Mouse (Mus musculus): ENCODE data around the gene Ikzf2. TPM values are rescaled to one million over a fixed set of nuclear protein-coding genes. Genes with fewer than 3 reads are reported as not detected.

Gene Ikzf2
- polyA plus RNA-seq, 1 experiment from 2014 or later: 6.3 TPM

DNA sequence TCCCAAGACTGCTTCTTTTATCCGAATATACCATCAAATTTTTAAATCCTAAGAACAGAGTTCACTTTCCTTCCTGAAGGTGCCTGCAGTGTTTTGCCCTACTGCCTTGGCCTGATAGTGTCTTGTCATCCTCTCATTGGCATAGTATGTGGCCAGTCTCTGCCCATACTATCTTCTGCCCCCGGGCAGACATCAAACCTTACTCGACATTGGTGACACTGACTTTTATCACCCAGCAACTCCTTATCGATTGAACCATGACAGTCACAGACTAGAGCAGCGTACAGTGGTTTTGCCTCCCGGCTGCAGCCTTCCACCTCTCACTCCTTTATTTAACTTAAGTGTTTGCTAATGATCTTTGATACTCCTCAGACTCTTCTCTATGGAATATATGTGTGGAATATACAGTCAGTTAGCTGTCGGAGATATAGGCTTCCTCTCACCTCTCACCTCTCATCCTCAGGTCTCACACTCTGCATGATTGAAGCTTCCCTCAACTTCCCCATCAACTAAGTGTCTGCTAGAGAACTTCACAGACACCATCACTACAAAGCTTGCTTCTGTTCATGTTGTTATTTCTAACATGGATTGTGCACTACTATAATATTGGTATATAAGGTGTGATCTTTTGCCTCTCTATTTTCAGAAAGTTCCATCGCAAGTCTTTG lies 141.7 kb downstream of the Ikzf2 start:
- H3K9ac ChIP-seq (ENCODE audit: low read length): no peak overlapping the region
- WGBS: 85% methylated on average over 8 of the region's 8 CpGs
- ATAC-seq (ENCODE audit: insufficient read depth, low FRiP score): no peak
- no peak overlapping the region for H3K4me2 ChIP-seq (ENCODE audit: low read depth, low read length)
- H3K36me3 ChIP-seq (ENCODE audit: control insufficient read depth, insufficient read depth, low read length): no peaks in the 10 kb centered on the region
- H3K27me3 ChIP-seq (ENCODE audit: control insufficient read depth, insufficient read depth, low read length): no peaks in the 10 kb centered on the region
- H3K4me1 ChIP-seq (ENCODE audit: control insufficient read depth, insufficient read depth, low read length): no peaks in the 10 kb centered on the region
- H3K4me3 ChIP-seq (replicated peaks; ENCODE audit: low read length): no peak overlapping the region
- H3K27ac ChIP-seq (ENCODE audit: low read length): no peak overlapping the region
- no peaks in the 10 kb centered on the region for H3K9me3 ChIP-seq (replicated peaks; ENCODE audit: control insufficient read depth, low read length)

DNA sequence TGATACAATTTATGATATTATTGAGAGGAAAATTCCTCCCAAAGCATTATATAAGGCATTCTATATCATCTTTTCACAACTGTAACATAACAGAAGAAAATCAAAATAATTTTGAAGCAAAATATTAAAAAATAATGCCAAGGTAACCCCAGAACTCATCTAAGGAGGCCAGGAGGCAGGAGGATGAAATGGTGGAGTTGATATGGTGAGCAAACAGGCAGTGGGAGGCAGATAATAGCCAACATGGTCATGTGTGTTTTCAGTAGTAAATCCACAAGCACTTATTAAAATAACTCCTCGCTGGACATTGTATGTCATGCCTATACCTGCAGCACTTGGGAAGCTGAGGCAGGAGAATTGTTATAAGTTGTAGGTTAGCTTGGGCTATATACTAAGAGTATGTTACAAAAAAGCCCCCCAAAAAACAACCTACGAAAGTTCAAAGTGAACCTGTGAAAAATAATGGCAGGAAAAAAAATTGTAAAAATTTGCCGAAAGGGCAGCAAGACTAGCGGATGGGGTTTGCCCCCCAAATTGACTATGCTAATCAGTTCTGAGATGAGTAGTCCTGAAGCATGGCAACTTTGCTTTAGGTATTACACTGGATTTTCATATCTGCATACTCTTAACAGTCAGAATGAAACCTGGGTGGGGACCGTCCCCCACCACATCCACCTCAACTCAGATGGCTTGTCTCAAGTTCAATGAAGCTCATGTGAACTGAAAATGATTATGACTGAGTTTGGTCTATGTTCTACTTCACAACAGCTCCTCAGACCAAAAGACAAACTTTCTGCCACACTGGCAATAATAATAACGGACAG lies 143.1 kb downstream of the Ikzf2 start:
- Histone ChIP-seq H3K4me3 (replicated peaks; ENCODE audit: low read length) (no peak overlapping the region), H3K27ac (ENCODE audit: low read length) (no peak overlapping the region), H3K9ac (ENCODE audit: low read length) (no peak overlapping the region), H3K4me1 (ENCODE audit: control insufficient read depth, insufficient read depth, low read length) (no peaks in the 10 kb centered on the region), H3K9me3 (replicated peaks; ENCODE audit: control insufficient read depth, low read length) (no peaks in the 10 kb centered on the region), H3K4me2 (ENCODE audit: low read depth, low read length) (no peak overlapping the region), H3K36me3 (ENCODE audit: control insufficient read depth, insufficient read depth, low read length) (no peaks in the 10 kb centered on the region), H3K27me3 (ENCODE audit: control insufficient read depth, insufficient read depth, low read length) (no peaks in the 10 kb centered on the region)
- ATAC-seq (ENCODE audit: insufficient read depth, low FRiP score): no peak
- WGBS: 90% methylated on average over 6 of the region's 6 CpGs

DNA sequence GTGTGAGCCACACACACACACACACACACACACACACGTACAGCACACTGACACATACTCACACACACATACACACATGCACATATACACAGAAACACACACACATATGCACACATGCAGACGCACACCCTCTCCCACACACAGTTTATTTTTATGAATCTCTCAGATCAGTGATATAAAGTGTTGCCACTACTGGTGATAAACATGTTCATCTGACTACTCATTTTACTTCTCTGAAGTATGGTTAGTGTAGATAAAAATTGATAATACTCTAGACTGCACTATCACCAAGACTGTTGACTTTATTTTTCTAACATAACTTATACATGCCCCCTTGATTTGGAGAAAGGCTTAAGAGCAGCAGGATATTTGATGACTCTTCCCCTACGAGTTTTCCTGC lies 144.5 kb downstream of the Ikzf2 start:
- no peak overlapping the region for H3K4me3 ChIP-seq (replicated peaks; ENCODE audit: low read length)
- H3K36me3 ChIP-seq (ENCODE audit: control insufficient read depth, insufficient read depth, low read length): peaks cover 4% of the 10 kb centered on the region; the same call in 1 of the 2 replicates
- WGBS: 65% methylated on average over 3 of the region's 3 CpGs
- no peaks in the 10 kb centered on the region for H3K4me1 ChIP-seq (ENCODE audit: control insufficient read depth, insufficient read depth, low read length)
- no peak overlapping the region for H3K4me2 ChIP-seq (ENCODE audit: low read depth, low read length)
- H3K9ac ChIP-seq (ENCODE audit: low read length): no peak overlapping the region
- ATAC-seq (ENCODE audit: insufficient read depth, low FRiP score): no peak
- no peaks in the 10 kb centered on the region for H3K27me3 ChIP-seq (ENCODE audit: control insufficient read depth, insufficient read depth, low read length)
- no peak overlapping the region for H3K27ac ChIP-seq (ENCODE audit: low read length)
- H3K9me3 ChIP-seq (replicated peaks; ENCODE audit: control insufficient read depth, low read length): no peaks in the 10 kb centered on the region

DNA sequence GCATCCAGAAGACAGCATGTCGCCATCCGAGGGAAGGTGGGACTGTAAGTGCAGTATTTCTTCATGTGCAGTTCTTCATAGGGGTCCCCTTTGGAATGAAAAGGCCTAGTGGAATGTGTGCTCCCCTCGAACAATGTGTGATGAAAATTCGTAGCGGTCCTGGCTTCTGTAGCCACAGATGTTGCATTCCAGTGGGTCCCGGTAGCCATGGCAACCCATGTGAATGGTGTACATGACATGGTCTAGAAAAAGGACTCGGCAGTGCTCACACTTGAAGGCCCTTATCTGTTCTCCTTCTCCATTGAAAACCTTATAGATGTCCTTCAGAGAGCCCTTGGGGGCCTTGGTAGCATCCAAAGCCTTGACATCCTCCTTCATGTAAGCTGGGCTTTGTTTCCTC lies 148.4 kb downstream of the Ikzf2 start:
- Histone ChIP-seq H3K36me3 (ENCODE audit: control insufficient read depth, insufficient read depth, low read length) (peaks cover 4% of the 10 kb centered on the region; the same call in 1 of the 2 replicates), H3K4me2 (ENCODE audit: low read depth, low read length) (no peak overlapping the region), H3K9me3 (replicated peaks; ENCODE audit: control insufficient read depth, low read length) (no peaks in the 10 kb centered on the region), H3K4me3 (replicated peaks; ENCODE audit: low read length) (no peak overlapping the region), H3K27ac (ENCODE audit: low read length) (no peak overlapping the region), H3K4me1 (ENCODE audit: control insufficient read depth, insufficient read depth, low read length) (no peaks in the 10 kb centered on the region), H3K27me3 (ENCODE audit: control insufficient read depth, insufficient read depth, low read length) (no peaks in the 10 kb centered on the region), H3K9ac (ENCODE audit: low read length) (no peak overlapping the region)
- ATAC-seq (ENCODE audit: insufficient read depth, low FRiP score): no peak
- WGBS: 87% methylated on average over 7 of the region's 7 CpGs

DNA sequence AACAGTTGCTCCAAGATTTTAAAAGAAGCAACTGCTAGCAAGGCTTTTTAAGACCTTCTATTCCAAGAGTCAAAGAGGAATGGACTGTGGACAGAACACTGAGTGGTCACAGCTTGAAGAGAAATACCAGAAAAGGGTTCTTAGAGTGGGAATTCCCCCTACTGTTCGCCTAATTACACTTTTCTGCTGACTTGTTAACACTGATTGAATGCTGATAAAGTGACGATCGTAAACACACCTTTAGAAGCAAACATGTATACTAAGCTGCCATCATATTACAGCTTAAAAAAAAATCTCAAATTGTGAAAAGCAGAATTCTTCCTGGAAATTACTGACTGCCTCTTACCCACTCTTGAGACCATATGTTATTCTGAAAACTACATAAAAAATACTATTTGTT lies 149.4 kb downstream of the Ikzf2 start:
- Histone ChIP-seq H3K4me3 (replicated peaks; ENCODE audit: low read length) (no peak overlapping the region), H3K27ac (ENCODE audit: low read length) (no peak overlapping the region), H3K9me3 (replicated peaks; ENCODE audit: control insufficient read depth, low read length) (no peaks in the 10 kb centered on the region), H3K27me3 (ENCODE audit: control insufficient read depth, insufficient read depth, low read length) (no peaks in the 10 kb centered on the region), H3K36me3 (ENCODE audit: control insufficient read depth, insufficient read depth, low read length) (peaks cover 4% of the 10 kb centered on the region; the same call in 1 of the 2 replicates), H3K4me2 (ENCODE audit: low read depth, low read length) (no peak overlapping the region), H3K4me1 (ENCODE audit: control insufficient read depth, insufficient read depth, low read length) (no peaks in the 10 kb centered on the region), H3K9ac (ENCODE audit: low read length) (no peak overlapping the region)
- ATAC-seq (ENCODE audit: insufficient read depth, low FRiP score): no peak
- WGBS: 60% methylated on average over 3 of the region's 3 CpGs

DNA sequence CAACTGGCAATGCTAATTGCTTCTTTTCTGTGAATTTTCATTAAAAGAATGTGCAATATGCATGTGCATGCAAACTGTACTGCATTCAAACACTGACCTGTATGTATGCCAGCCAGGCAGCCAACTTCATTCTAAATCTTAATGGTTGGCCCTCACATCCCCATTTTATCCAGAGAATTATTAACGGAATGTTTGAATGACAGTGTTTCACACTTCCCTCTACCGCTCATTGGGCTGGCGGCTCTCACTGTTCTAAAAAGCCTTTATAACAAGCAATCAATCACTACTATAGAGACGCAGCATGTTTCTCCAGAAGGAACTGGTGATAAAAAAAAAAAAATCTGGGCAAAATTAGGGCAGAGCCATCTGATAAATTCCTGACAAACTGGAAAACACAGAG lies 151.5 kb downstream of the Ikzf2 start:
- no peaks in the 10 kb centered on the region for H3K9me3 ChIP-seq (replicated peaks; ENCODE audit: control insufficient read depth, low read length)
- H3K9ac ChIP-seq (ENCODE audit: low read length): no peak overlapping the region
- H3K4me2 ChIP-seq (ENCODE audit: low read depth, low read length): no peak overlapping the region
- no peak for ATAC-seq (ENCODE audit: insufficient read depth, low FRiP score)
- no peak overlapping the region for H3K27ac ChIP-seq (ENCODE audit: low read length)
- H3K4me1 ChIP-seq (ENCODE audit: control insufficient read depth, insufficient read depth, low read length): no peaks in the 10 kb centered on the region
- 46% methylated on average over 4 of the region's 4 CpGs for WGBS
- H3K27me3 ChIP-seq (ENCODE audit: control insufficient read depth, insufficient read depth, low read length): no peaks in the 10 kb centered on the region
- no peak overlapping the region for H3K4me3 ChIP-seq (replicated peaks; ENCODE audit: low read length)
- H3K36me3 ChIP-seq (ENCODE audit: control insufficient read depth, insufficient read depth, low read length): peaks cover 4% of the 10 kb centered on the region; the same call in 1 of the 2 replicates

DNA sequence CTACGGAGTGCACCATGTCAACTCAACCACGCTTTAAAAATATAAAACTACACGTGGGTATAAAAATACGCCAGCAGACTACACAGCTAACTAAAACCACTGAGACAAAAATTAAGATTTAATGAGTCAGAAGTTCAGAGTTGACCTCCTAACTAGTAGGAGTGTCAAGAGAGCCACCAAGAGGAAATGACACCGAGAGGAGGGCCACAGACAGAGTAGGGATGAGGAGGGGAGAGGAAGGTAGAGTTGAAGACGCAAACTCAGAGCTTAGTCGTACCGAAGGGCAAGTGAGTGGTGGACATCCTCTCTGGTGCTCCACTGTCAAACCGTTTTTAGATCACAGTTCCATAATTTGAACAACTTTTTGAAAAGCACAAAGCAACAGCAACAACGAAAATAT lies 154.0 kb downstream of the Ikzf2 start:
- H3K27me3 ChIP-seq (ENCODE audit: control insufficient read depth, insufficient read depth, low read length): no peaks in the 10 kb centered on the region
- H3K9ac ChIP-seq (ENCODE audit: low read length): no peak overlapping the region
- no peak overlapping the region for H3K4me2 ChIP-seq (ENCODE audit: low read depth, low read length)
- H3K4me3 ChIP-seq (replicated peaks; ENCODE audit: low read length): no peak overlapping the region
- ATAC-seq (ENCODE audit: insufficient read depth, low FRiP score): no peak
- WGBS: 89% methylated on average over 10 of the region's 10 CpGs
- H3K9me3 ChIP-seq (replicated peaks; ENCODE audit: control insufficient read depth, low read length): no peaks in the 10 kb centered on the region
- H3K4me1 ChIP-seq (ENCODE audit: control insufficient read depth, insufficient read depth, low read length): no peaks in the 10 kb centered on the region
- no peak overlapping the region for H3K27ac ChIP-seq (ENCODE audit: low read length)
- H3K36me3 ChIP-seq (ENCODE audit: control insufficient read depth, insufficient read depth, low read length): no peaks in the 10 kb centered on the region

DNA sequence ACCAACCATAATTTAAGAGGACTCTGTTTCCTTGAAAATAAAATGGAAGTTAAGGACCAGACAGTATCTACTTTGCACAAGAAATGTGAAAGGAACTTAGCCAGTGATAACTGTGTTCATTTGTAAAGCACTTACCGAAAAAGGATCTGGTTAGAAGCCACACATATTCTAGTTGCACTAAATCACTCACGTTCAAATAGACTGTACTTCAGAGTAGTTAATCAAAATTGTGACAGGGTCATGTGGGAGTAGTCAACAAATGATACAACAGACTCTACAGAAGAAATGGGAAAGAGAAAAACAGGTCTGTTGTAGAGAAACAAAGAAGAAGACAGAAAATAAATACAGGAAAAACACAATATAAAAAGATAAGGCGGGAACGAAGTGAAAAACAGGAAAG lies 158.3 kb downstream of the Ikzf2 start:
- 57% methylated on average over 4 of the region's 4 CpGs for WGBS
- no peak for ATAC-seq (ENCODE audit: insufficient read depth, low FRiP score)

DNA sequence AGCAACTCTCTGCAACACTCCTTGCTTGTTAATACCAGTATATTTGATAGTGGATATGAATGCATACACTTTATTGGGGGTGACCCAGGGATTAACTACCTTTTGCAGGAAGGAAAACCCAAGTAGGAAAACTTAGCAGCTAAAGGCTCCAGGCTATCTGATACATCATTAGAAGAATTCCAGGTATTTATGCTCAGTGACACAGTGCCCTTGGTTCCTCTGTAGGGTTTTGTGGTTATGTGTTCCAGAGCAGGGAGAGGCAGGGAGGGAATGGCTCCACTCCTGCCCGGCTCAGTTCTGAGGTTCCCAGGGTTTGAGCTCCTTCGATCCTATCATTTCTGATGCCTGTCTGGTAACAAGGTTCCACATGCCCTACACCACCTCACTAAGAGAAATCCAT lies 165.4 kb downstream of the Ikzf2 start:
- Histone ChIP-seq H3K9me3 (replicated peaks; ENCODE audit: control insufficient read depth, low read length) (no peaks in the 10 kb centered on the region), H3K27ac (ENCODE audit: low read length) (no peak overlapping the region), H3K36me3 (ENCODE audit: control insufficient read depth, insufficient read depth, low read length) (no peaks in the 10 kb centered on the region), H3K9ac (ENCODE audit: low read length) (no peak overlapping the region), H3K4me1 (ENCODE audit: control insufficient read depth, insufficient read depth, low read length) (no peaks in the 10 kb centered on the region), H3K4me2 (ENCODE audit: low read depth, low read length) (no peak overlapping the region), H3K27me3 (ENCODE audit: control insufficient read depth, insufficient read depth, low read length) (no peaks in the 10 kb centered on the region), H3K4me3 (replicated peaks; ENCODE audit: low read length) (no peak overlapping the region)
- WGBS: 87% methylated on average over 2 of the region's 2 CpGs
- no peak for ATAC-seq (ENCODE audit: insufficient read depth, low FRiP score)

More for the DNA sequence above, 158.3 kb downstream of the Ikzf2 start:
- no peak overlapping the region for H3K4me2 ChIP-seq (ENCODE audit: low read depth, low read length)
- H3K36me3 ChIP-seq (ENCODE audit: control insufficient read depth, insufficient read depth, low read length): no peaks in the 10 kb centered on the region
- no peak overlapping the region for H3K27ac ChIP-seq (ENCODE audit: low read length)
- no peaks in the 10 kb centered on the region for H3K4me1 ChIP-seq (ENCODE audit: control insufficient read depth, insufficient read depth, low read length)
- H3K9me3 ChIP-seq (replicated peaks; ENCODE audit: control insufficient read depth, low read length): no peaks in the 10 kb centered on the region
- no peak overlapping the region for H3K9ac ChIP-seq (ENCODE audit: low read length)
- no peaks in the 10 kb centered on the region for H3K27me3 ChIP-seq (ENCODE audit: control insufficient read depth, insufficient read depth, low read length)
- H3K4me3 ChIP-seq (replicated peaks; ENCODE audit: low read length): no peak overlapping the region

All from stomach, embryonic 16.5 days (tissue).